Mouse (Mus musculus) olfactory bulb, adult 2 months (tissue): ENCODE data around the gene Hnrnpul1.

Source experiments
- CTCF ChIP-seq: fragments of 200-500 bp; IDR thresholded peaks from 2 replicates; pipeline ENCODE4 v1.5.1; 2012; ENCODE audit warnings: low read depth, mild to moderate bottlenecking, low read length, moderate library complexity; ENCODE audit not compliant: insufficient read depth
- POLR2A ChIP-seq: fragments of 200-500 bp; IDR thresholded peaks from 2 replicates; pipeline ENCODE4 v1.6.1; 2012; ENCODE audit warnings: mild to moderate bottlenecking, low read depth, low read length, moderate library complexity; ENCODE audit not compliant: insufficient read depth

DNA sequence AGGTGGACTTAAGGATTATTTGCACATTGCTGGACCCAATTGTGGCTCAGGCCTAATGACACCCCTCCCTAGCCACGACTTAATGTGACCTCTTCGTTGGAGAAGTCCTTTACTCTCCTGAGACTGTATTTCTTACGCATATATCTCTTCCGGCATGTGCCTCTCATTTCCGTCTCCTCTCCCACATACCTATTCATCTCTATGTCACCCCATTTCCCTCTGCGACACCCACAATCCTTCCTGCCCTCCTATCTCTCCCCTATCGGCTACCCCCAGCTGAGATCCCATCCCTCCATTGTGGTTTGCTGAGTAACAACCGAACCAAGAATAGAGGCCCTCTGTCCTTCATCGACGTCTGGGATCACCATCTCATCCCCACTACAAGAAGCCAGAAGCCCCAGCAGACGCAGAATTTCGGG is 64.9 kb downstream of the Hnrnpul1 start:
- TF ChIP-seq CTCF (no peak), POLR2A (no peak)
